Mouse (Mus musculus): ENCODE measurements at regions not wholly inside any gene's neighbourhood (a gene's known extent, or its start where the extent isn't known, plus 50 kb on each side); places are given as distances from the start of the nearest gene placed in this dataset.

- Histone ChIP-seq H3K27ac (ENCODE audit: insufficient read depth, low read depth, low read length) (no peak overlapping the region), H3K4me3 (ENCODE audit: insufficient read depth, low read depth, low read length) (no peak overlapping the region), H3K36me3 (ENCODE audit: control insufficient read depth, insufficient read depth, low read length) (no peaks in the 10 kb centered on the region), H3K4me1 (ENCODE audit: control insufficient read depth, insufficient read depth, low read length) (no peaks in the 10 kb centered on the region), H3K27me3 (replicated peaks; ENCODE audit: control insufficient read depth, insufficient read depth, low read length) (no peaks in the 10 kb centered on the region)
- TF ChIP-seq CTCF (conservative IDR thresholded peaks at IDR 0.05; ENCODE audit: insufficient read depth, insufficient read length, low read depth, low read length) (no peak), POLR2A (IDR thresholded peaks at IDR 0.05; ENCODE audit: low read depth, low read length) (no peak)
- 87% methylated on average over 12 of the region's 12 CpGs for WGBS
- no peak for DNase-seq
Observed at GRCm38 (mm10) chr14:118419442-118420193, 152.9 kb downstream of the Gm9376 start.

- Histone ChIP-seq H3K27me3 (replicated peaks; ENCODE audit: control insufficient read depth, insufficient read depth, low read length) (no peaks in the 10 kb centered on the region; the same call in 1 of the 2 replicates), H3K36me3 (ENCODE audit: control insufficient read depth, insufficient read depth, low read length) (no peaks in the 10 kb centered on the region), H3K4me1 (ENCODE audit: control insufficient read depth, insufficient read depth, low read length) (no peaks in the 10 kb centered on the region), H3K4me3 (ENCODE audit: insufficient read depth, low read depth, low read length) (no peak overlapping the region), H3K27ac (ENCODE audit: insufficient read depth, low read depth, low read length) (no peak overlapping the region)
- TF ChIP-seq POLR2A (IDR thresholded peaks at IDR 0.05; ENCODE audit: low read depth, low read length), result no peak
- TF ChIP-seq CTCF (conservative IDR thresholded peaks at IDR 0.05; ENCODE audit: insufficient read depth, insufficient read length, low read depth, low read length), result no peak
- 6% methylated on average over 17 of the region's 17 CpGs for WGBS
- no peak for DNase-seq
Observed at GRCm38 (mm10) chr14:118422351-118423001, 155.7 kb downstream of the Gm9376 start.

- no peak for DNase-seq
- no peaks in the 10 kb centered on the region for H3K36me3 ChIP-seq (ENCODE audit: control insufficient read depth, insufficient read depth, low read length)
- TF ChIP-seq POLR2A (IDR thresholded peaks at IDR 0.05; ENCODE audit: low read depth, low read length), result no peak
- TF ChIP-seq CTCF (conservative IDR thresholded peaks at IDR 0.05; ENCODE audit: insufficient read depth, insufficient read length, low read depth, low read length), result no peak
- 3% methylated on average over 8 of the region's 9 CpGs for WGBS
- H3K4me3 ChIP-seq (ENCODE audit: insufficient read depth, low read depth, low read length), result no peak overlapping the region
- no peaks in the 10 kb centered on the region for H3K4me1 ChIP-seq (ENCODE audit: control insufficient read depth, insufficient read depth, low read length)
- H3K27me3 ChIP-seq (replicated peaks; ENCODE audit: control insufficient read depth, insufficient read depth, low read length), result no peaks in the 10 kb centered on the region; the same call in 1 of the 2 replicates
- no peak overlapping the region for H3K27ac ChIP-seq (ENCODE audit: insufficient read depth, low read depth, low read length)
Observed at GRCm38 (mm10) chr14:118423269-118423668, 156.5 kb downstream of the Gm9376 start.

GRCm38 (mm10) chr14:118426562-118426961 is 159.8 kb downstream of the Gm9376 start:
- Histone ChIP-seq H3K36me3 (ENCODE audit: control insufficient read depth, insufficient read depth, low read length) (no peaks in the 10 kb centered on the region), H3K27ac (ENCODE audit: insufficient read depth, low read depth, low read length) (no peak overlapping the region), H3K4me3 (ENCODE audit: insufficient read depth, low read depth, low read length) (no peak overlapping the region), H3K27me3 (replicated peaks; ENCODE audit: control insufficient read depth, insufficient read depth, low read length) (no peaks in the 10 kb centered on the region; the same call in 1 of the 2 replicates), H3K4me1 (ENCODE audit: control insufficient read depth, insufficient read depth, low read length) (no peaks in the 10 kb centered on the region)
- TF ChIP-seq CTCF (conservative IDR thresholded peaks at IDR 0.05; ENCODE audit: insufficient read depth, insufficient read length, low read depth, low read length) (no peak), POLR2A (IDR thresholded peaks at IDR 0.05; ENCODE audit: low read depth, low read length) (no peak)
- WGBS, result 87% methylated on average over 3 of the region's 3 CpGs
- no peak for DNase-seq

- TF ChIP-seq CTCF (conservative IDR thresholded peaks at IDR 0.05; ENCODE audit: insufficient read depth, insufficient read length, low read depth, low read length), result no peak
- no peak for TF ChIP-seq POLR2A (IDR thresholded peaks at IDR 0.05; ENCODE audit: low read depth, low read length)
Observed at GRCm38 (mm10) chr14:118430286-118430685, 163.5 kb downstream of the Gm9376 start.

GRCm38 (mm10) chr14:118430740-118431139 is 164.0 kb downstream of the Gm9376 start:
- TF ChIP-seq POLR2A (IDR thresholded peaks at IDR 0.05; ENCODE audit: low read depth, low read length) (no peak), CTCF (conservative IDR thresholded peaks at IDR 0.05; ENCODE audit: insufficient read depth, insufficient read length, low read depth, low read length) (no peak)
- no peaks in the 10 kb centered on the region for H3K36me3 ChIP-seq (ENCODE audit: control insufficient read depth, insufficient read depth, low read length)
- peaks cover 2% of the 10 kb centered on the region; the same call in 1 of the 2 replicates for H3K27me3 ChIP-seq (replicated peaks; ENCODE audit: control insufficient read depth, insufficient read depth, low read length)
- no peak overlapping the region for H3K4me3 ChIP-seq (ENCODE audit: insufficient read depth, low read depth, low read length)
- H3K4me1 ChIP-seq (ENCODE audit: control insufficient read depth, insufficient read depth, low read length), result no peaks in the 10 kb centered on the region
- H3K27ac ChIP-seq (ENCODE audit: insufficient read depth, low read depth, low read length), result no peak overlapping the region
- WGBS, result 74% methylated on average over 1 of the region's 1 CpGs
- DNase-seq, result no peak

More at GRCm38 (mm10) chr14:118430286-118430685, 163.5 kb downstream of the Gm9376 start:
- Histone ChIP-seq H3K36me3 (ENCODE audit: control insufficient read depth, insufficient read depth, low read length) (no peaks in the 10 kb centered on the region), H3K27me3 (replicated peaks; ENCODE audit: control insufficient read depth, insufficient read depth, low read length) (peaks cover 2% of the 10 kb centered on the region; the same call in 1 of the 2 replicates), H3K4me1 (ENCODE audit: control insufficient read depth, insufficient read depth, low read length) (no peaks in the 10 kb centered on the region), H3K4me3 (ENCODE audit: insufficient read depth, low read depth, low read length) (no peak overlapping the region), H3K27ac (ENCODE audit: insufficient read depth, low read depth, low read length) (no peak overlapping the region)
- no peak for DNase-seq
- 94% methylated on average over 4 of the region's 4 CpGs for WGBS

- H3K4me1 ChIP-seq (ENCODE audit: control insufficient read depth, insufficient read depth, low read length), result no peaks in the 10 kb centered on the region
- TF ChIP-seq POLR2A (IDR thresholded peaks at IDR 0.05; ENCODE audit: low read depth, low read length) (no peak), CTCF (conservative IDR thresholded peaks at IDR 0.05; ENCODE audit: insufficient read depth, insufficient read length, low read depth, low read length) (no peak)
- no peaks in the 10 kb centered on the region for H3K36me3 ChIP-seq (ENCODE audit: control insufficient read depth, insufficient read depth, low read length)
- peaks cover 2% of the 10 kb centered on the region; the same call in 1 of the 2 replicates for H3K27me3 ChIP-seq (replicated peaks; ENCODE audit: control insufficient read depth, insufficient read depth, low read length)
- no peak overlapping the region for H3K27ac ChIP-seq (ENCODE audit: insufficient read depth, low read depth, low read length)
- 66% methylated on average over 6 of the region's 6 CpGs for WGBS
- no peak overlapping the region for H3K4me3 ChIP-seq (ENCODE audit: insufficient read depth, low read depth, low read length)
- DNase-seq, result no peak
Observed at GRCm38 (mm10) chr14:118431241-118431882, 164.6 kb downstream of the Gm9376 start.

Data from kidney, adult 2 months (tissue).